Mouse (Mus musculus): ENCODE results near the gene Gtf3a.

DNA sequence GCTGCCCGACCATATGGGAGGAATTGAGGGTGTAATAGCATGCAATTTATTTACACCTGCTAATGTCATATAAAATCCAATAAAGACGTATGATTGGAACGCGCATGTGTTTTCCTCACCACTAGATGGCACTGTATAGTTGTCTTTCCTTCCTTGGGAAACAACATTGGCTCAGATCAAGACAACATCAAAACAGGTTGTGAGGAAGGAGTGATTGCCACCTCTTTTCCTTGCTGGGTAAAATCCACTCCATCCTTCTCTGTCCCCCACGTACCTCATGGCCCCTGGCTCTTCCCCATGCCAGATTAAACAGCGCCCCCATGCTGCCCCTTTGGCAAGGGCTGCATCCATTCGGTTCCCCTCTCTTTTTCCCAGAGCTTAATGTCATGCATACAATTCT is 8.2 kb upstream of the Gtf3a start:
- TF ChIP-seq CTCF (conservative IDR thresholded peaks at IDR 0.05; ENCODE audit: low read length): peak; percentile 87
- TF ChIP-seq POU5F1 (IDR thresholded peaks at IDR 0.05; ENCODE audit: borderline replicate concordance, low read length): no peak

Data from E14TG2a.4 (cell line).